Mouse (Mus musculus): ENCODE data around the gene Rnf41. TPM values are rescaled to one million over a fixed set of nuclear protein-coding genes. Genes with fewer than 3 reads are reported as not detected.

Gene Rnf41
- total RNA-seq, 2 experiments from 2014 or later, result 16.0 to 16.5 TPM

DNA sequence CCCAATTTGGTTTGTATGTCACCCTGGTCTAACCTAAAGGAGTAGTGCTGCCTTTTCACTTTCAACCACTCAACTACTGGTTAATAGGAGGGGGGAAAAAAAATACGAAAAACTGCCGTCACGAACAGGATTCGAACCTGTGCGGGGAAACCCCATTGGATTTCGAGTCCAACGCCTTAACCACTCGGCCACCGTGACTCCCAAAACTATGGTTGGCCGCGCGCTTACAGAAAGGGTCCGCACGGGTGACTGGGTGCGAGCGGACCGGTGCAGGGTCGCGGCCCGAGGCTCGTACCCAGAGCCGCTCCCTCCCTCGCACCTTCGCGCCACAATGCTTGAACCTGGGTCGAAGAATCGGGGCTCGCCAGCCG lies 46.9 kb downstream of the Rnf41 start:
- intact Hi-C loops (cut with DNase I), result loop anchor here (2.0 to 5.0 kb wide), 2 partner anchors 78 to 121 kb away; partner anchors contain the start of gene Cs
- DNase-seq (ENCODE audit: low spot score), result peak; percentile 77

DNA sequence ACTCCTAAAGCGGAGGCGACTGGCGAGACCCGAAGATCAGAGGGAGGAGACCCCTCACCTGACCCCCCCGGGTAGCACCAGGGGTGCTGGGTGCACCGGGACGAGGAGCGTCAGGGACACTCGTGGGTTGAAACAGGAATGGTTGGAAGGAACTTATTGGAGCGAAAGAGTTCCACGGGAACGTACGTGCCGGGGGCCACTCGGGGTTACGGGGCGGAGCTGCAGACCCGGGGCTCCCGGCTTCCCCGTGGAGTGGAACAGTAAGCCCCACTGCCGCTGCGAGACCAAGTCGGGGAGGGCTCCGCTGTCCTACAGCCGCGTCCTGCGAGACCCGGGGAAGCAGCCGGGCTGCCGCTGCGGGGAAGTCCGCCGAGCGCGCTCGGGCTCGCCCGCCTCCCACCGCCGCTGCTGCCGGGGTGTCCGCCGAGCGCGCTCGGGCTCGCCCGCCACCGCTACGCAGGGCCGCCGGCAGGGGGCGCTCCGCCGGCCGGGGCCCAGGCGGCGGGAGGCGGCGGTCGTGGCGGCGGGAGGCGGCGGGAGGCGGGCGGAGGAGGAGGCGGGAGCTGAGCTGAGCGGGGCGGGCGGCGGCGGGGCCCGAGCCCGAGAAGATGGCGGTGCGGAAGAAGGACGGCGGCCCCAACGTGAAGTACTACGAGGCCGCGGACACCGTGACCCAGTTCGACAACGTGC lies 47.4 kb downstream of the Rnf41 start, which contains the start of gene Smarcc2:
TSS of gene Smarcc2 (plus strand) at position 530 of the 690 bp plus-strand sequence.
- DNase-seq (ENCODE audit: low spot score), result peak; percentile 73
- intact Hi-C loops (cut with DNase I), result loop anchor here (2.0 to 5.0 kb wide), 2 partner anchors 78 to 122 kb away; partner anchors contain the start of gene Cs

DNA sequence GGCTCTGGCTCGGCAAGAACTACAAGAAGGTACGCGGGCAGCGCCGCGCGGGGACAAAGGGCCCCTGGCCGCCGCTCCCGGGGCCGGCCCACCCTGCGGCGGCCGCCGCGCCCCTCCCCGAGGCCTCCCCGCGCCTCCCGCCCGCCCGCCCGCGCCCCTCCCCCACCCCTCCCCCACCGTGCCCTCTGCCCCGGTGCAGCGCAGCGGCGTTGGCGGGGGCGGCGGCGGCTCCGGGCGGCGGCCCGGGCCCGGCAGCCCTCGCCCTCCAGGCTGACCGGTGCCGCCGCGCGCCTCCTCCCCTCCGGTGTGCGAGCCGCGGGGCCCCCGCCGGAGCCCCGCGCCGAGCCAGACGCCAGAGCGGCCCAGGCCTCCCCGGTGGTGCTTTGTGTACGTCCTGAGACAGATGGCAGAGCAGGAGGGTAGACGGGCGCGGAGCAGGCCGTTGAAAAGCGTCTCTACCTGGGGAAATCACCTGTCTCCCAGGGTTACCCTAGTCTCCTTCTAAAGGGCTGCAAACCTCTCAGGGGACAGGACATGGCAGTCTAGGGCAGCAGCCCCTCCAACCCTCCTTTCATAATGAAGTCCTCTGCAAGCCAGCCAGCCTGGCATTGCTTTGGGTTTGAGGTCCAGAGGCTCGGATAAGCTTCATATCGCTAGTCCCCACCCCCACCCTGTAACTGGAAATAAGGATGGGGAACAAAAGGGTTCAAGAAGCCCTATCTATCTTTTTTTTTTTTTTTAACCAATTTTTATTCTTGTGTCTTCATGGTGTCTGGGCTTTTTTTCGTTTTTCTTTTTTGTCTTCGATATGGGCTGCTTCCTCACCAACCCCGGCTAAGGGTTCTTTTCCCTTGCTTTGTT lies 48.2 kb downstream of the Rnf41 start:
- DNase-seq (ENCODE audit: low spot score), result peak; percentile 20
- intact Hi-C loops (cut with DNase I), result loop anchor here (2.0 to 5.0 kb wide), 4 partner anchors 33 to 122 kb away; partner anchors contain the start of genes Cs and Esyt1

DNA sequence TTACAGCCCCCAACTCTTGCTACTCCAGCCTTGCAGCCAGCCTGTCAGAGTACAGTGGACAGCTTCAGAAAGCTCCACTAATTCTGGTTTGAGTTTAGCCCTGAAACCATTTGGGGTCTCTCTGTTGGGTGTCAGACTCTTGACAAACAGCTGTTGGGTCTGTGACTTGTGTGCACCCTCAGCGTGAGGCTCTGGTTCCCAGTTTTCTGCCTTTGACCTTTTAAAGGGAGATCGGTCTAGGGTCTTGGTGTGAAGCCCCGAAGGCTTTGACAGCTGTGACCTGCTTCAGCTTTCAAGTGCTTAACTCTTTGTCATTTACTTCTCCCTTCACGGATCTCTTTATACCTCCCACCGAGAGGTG lies 48.8 kb downstream of the Rnf41 start:
- intact Hi-C loops (cut with DNase I), result loop anchor here (2.0 to 5.0 kb wide), 2 partner anchors 33 to 67 kb away; partner anchors contain the start of gene Esyt1
- DNase-seq (ENCODE audit: low spot score), result no peak

DNA sequence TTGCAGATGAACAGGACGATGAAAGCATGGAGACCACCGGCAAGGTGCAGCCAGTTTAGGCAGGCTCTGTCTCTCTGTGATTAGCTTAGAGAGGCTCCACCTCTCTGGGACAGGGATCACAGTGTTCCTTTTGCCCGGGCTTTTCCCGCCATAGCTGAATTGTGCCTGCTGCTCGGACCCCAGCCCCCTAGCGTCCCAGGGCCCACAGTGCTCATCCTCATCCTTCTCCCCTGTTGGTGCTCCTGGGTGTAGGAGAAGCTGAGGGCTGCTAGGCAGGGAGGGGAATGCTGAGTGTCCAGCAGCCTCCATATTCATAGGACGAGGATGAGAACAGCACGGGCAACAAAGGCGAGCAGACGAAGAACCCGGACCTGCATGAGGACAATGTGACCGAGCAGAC lies 62.9 kb downstream of the Rnf41 start:
- intact Hi-C loops (cut with DNase I), result no loop called here
- no peak for DNase-seq (ENCODE audit: low spot score)

DNA sequence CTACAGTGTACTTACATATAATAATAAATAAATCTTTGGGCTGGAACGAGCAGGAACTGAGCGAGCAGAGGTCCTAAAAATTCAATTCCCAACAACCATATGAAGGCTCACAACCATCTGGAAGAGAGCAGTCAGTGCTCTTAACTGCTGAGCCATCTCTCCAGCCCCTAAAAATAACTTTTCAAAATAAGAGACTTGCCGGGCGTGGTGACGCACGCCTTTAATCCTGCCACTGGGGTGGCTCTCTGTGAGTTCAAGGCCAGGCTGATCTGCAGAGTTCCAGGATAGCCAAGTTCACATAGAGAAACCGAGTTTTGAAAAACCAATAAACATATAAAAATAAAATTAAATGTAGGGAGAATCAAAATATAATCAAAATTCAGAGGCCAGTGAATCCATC lies 74.9 kb downstream of the Rnf41 start:
- intact Hi-C loops (cut with DNase I), result loop anchor here (10.0 kb wide), 1 partner anchor 362 kb away; no protein-coding TSS in a partner anchor

DNA sequence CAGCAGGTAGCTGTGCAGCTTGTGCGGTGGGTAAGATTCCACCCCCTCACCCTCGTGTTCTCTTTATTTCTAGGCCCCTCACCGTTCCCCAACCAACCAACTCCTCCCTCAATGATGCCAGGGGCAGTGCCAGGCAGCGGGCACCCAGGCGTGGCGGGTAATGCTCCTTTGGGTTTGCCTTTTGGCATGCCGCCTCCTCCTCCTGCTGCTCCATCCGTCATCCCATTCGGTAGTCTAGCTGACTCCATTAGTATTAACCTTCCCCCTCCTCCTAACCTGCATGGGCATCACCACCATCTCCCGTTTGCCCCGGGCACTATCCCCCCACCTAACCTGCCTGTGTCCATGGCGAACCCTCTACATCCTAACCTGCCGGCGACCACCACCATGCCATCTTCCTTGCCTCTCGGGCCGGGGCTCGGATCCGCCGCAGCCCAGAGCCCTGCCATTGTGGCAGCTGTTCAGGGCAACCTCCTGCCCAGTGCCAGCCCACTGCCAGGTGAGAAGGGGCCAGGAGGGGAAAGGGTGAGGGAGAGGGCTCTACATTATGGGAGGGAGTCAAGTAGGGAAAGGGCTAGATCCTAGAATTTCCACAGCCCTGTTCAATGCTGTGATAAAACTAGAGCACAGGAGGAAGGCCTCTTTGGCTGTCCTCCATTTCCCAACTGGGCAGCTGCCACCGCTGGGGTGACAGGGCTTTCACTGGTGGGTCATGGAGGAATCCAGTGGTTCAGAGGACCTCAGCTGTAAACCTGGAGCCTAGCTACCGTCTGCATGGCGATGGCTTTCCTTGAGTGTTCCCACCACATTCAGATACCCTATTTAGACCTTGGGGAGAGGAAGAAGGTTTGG lies 76.6 kb downstream of the Rnf41 start:
- DNase-seq (ENCODE audit: low spot score), result no peak
- intact Hi-C loops (cut with DNase I), result loop anchor here (10.0 kb wide), 1 partner anchor 363 kb away; no protein-coding TSS in a partner anchor

More for the DNA sequence above, 74.9 kb downstream of the Rnf41 start:
- no peak for DNase-seq (ENCODE audit: low spot score)

DNA sequence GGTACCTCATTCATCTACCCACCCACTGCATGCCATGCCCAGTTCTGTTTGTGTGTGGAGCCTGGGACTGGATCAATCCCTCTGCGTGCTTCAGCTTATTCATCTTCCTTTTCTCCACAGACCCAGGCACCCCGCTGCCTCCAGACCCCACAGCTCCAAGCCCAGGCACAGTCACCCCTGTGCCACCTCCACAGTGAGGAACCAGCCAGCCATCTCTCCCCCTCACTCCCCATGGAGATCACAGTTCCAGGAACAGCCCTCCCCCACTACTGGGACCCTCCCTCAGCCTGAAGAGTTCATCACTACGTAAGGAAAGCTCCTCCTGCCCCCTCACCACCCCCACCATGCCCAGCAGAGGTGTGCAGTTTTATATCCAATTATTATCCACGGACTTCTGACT lies 77.3 kb downstream of the Rnf41 start:
- DNase-seq (ENCODE audit: low spot score), result no peak
- intact Hi-C loops (cut with DNase I), result loop anchor here (10.0 kb wide), 1 partner anchor 364 kb away; no protein-coding TSS in a partner anchor

DNA sequence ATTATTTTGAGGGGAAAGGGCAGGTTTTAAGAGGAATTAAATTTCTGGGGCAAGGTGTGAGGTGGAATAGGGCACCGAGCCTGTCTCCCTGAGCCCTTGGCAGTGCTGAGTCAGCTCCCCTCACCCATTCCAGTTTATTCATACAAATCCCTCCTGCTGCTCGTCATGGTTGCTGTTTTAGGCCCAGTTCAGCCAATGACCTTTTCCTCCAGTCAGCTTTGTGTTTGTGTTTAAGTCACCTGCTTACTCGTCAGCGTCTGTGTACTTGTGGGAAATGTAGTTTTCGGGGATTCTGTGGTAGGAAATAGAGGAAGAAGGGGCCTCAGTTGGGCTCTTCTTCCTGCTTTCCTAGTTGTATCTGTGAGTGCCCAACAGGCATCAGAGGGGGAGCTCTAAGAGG lies 77.9 kb downstream of the Rnf41 start:
- no peak for DNase-seq (ENCODE audit: low spot score)
- intact Hi-C loops (cut with DNase I), result loop anchor here (10.0 kb wide), 1 partner anchor 365 kb away; no protein-coding TSS in a partner anchor

DNA sequence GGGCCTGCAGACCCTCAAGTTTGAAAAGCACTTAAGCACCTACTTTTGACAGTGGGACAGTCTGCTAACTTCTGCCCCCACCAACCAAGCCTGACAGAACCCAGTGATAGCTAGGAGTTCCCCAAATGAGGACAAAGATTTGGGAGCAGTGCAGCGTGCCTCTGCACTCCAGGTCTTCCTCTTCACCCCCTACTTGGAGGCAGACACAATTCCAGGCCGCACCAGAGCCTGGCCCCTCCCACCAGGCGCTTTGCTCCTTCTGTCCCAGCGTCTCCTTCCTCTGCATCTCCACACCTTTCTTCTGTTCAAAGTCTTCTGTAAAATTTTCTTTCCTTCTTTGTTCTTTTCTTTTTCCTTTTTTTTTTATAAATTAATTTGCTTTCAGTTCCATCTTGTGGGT lies 78.3 kb downstream of the Rnf41 start:
- intact Hi-C loops (cut with DNase I), result loop anchor here (5.0 to 10.0 kb wide), 2 partner anchors 38 to 365 kb away; partner anchors contain the start of gene Esyt1

DNA sequence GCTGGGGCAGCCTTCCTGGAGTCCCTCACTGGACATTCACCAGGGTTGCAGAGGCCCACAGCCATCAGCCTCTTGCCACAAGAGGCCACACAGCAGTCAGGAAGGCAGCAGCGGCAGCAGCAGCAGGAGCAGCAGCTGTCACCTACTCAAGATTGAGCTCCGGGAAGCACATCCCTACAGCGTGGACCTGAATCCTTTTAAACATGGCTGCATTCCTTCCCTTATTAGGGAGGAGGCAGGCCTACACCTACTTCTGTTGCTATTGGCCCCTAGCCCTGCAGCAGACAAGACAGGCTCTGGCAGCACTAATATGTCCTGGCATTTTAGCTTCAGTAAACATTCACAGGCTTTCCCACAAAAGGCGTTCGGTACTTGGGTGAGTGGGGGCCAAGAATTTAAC lies 78.8 kb downstream of the Rnf41 start:
- DNase-seq (ENCODE audit: low spot score), result no peak
- intact Hi-C loops (cut with DNase I), result loop anchor here (5.0 kb wide), 1 partner anchor 37 kb away; the partner anchor contains the start of gene Esyt1

More for the DNA sequence above, 78.3 kb downstream of the Rnf41 start:
- no peak for DNase-seq (ENCODE audit: low spot score)

DNA sequence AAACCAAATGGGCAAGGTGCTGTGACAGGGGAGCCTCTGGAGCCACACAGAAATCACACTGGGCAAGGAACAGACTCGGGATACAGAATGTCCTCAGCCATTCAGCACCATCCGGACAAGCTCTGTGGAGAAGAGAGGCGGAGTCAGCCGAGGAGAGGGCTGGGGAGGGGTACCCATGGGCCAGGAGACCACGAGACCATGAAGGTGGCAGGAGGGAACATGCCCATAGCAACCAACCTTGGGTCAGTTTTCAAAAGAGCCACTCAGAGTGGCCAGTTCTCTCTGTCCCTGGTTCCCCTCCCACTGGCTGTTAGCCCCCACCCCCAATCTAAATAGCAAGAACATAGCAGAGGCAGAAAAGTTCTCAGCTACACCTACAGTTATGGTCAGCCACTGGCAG lies 79.5 kb downstream of the Rnf41 start:
- DNase-seq (ENCODE audit: low spot score), result no peak
- intact Hi-C loops (cut with DNase I), result loop anchor here (5.0 kb wide), 1 partner anchor 36 kb away; the partner anchor contains the start of gene Esyt1

Small RNAs within 50 kb of the gene (microRNA-seq; reads per million reads assigned to microRNA genes)
- gene Gm25361 (not detected), gene Gm26308 (not detected), gene Mir6914 (not detected), gene Mir6915 (not detected), gene Mir8105 (1.9 reads per million)

Other genes with a start within 250 kb of the Rnf41 start
- gene Rbms2, start 231.4 kb upstream of the Rnf41 start, total RNA-seq (2021), result 10 to 100 TPM; 82.2 to 88.4 TPM
- 1 to 10 TPM in 1 of 2 experiments, under 1 TPM in 1; 0.94 to 1.1 TPM for gene Gls2, start 217.2 kb upstream of the Rnf41 start, total RNA-seq (2021)
- gene Spryd4, start 199.8 kb upstream of the Rnf41 start, total RNA-seq (2021), result 10 to 100 TPM; 42.8 to 45.5 TPM
- not detected for gene Mip, start 185.8 kb upstream of the Rnf41 start, total RNA-seq (2021)
- 1 to 10 TPM; 7.7 to 8.8 TPM for gene Timeless, start 179.6 kb upstream of the Rnf41 start, total RNA-seq (2021)
- gene Apon, start 157.6 kb upstream of the Rnf41 start, total RNA-seq (2021), result under 1 TPM in 1 of 2 experiments, not detected in 1; 0.18 TPM
- not detected for gene Apof, start 143.0 kb upstream of the Rnf41 start, total RNA-seq (2021)
- 10 to 100 TPM; 11.7 to 12.3 TPM for gene Stat2, start 141.1 kb upstream of the Rnf41 start, total RNA-seq (2021)
- under 1 TPM in 1 of 2 experiments, not detected in 1; 0.18 TPM for gene Il23a, start 112.9 kb upstream of the Rnf41 start, total RNA-seq (2021)
- gene Pan2, start 108.3 kb upstream of the Rnf41 start, total RNA-seq (2021), result 1 to 10 TPM; 8.2 to 9.4 TPM
- 10 to 100 TPM; 58.9 to 62.5 TPM for gene Cnpy2, start 89.2 kb upstream of the Rnf41 start, total RNA-seq (2021)
- gene Cs, start 73.9 kb upstream of the Rnf41 start, total RNA-seq (2021), result 1,000 to 10,000 TPM; 1,194 to 1,233 TPM
- gene Coq10a, start 42.7 kb upstream of the Rnf41 start, total RNA-seq (2021), result 100 to 1,000 TPM; 272 to 314 TPM
- 10 to 100 TPM; 43.7 to 51.0 TPM for gene Ankrd52, start 34.5 kb upstream of the Rnf41 start, total RNA-seq (2021)
- gene Slc39a5, start 10.4 kb upstream of the Rnf41 start, total RNA-seq (2021), result not detected
- 10 to 100 TPM; 44.4 to 46.8 TPM for gene Nabp2, start 165 bp upstream of the Rnf41 start, total RNA-seq (2021)
- gene Smarcc2, start 47.6 kb downstream of the Rnf41 start, total RNA-seq (2021), result 10 to 100 TPM; 75.8 to 78.4 TPM
- 100 to 1,000 TPM; 294 to 314 TPM for gene Myl6, start 82.5 kb downstream of the Rnf41 start, total RNA-seq (2021)
- 1 to 10 TPM; 2.5 to 2.9 TPM for gene Myl6b, start 87.0 kb downstream of the Rnf41 start, total RNA-seq (2021)
- 10 to 100 TPM; 16.8 to 19.0 TPM for gene Esyt1, start 114.2 kb downstream of the Rnf41 start, total RNA-seq (2021)
- gene Zc3h10, start 136.1 kb downstream of the Rnf41 start, total RNA-seq (2021), result 1 to 10 TPM; 7.6 to 9.1 TPM
- 1,000 to 10,000 TPM; 1,495 to 1,582 TPM for gene Rpl41, start 137.6 kb downstream of the Rnf41 start, total RNA-seq (2021)
- gene Pa2g4, start 154.3 kb downstream of the Rnf41 start, total RNA-seq (2021), result 10 to 100 TPM; 45.8 to 48.6 TPM
- 1 to 10 TPM; 8.3 to 8.6 TPM for gene Erbb3, start 178.0 kb downstream of the Rnf41 start, total RNA-seq (2021)
- gene Rps26, start 215.1 kb downstream of the Rnf41 start, total RNA-seq (2021), result 100 to 1,000 TPM; 253 to 266 TPM
- 1 to 10 TPM in 1 of 2 experiments, under 1 TPM in 1; 0.52 to 1.2 TPM for gene Ikzf4, start 234.3 kb downstream of the Rnf41 start, total RNA-seq (2021)